Mouse (Mus musculus): ENCODE results near the gene Gm10024.
"Not testable (repeated sequence)": the region's sequence is repeated elsewhere in the genome, so short reads cannot be mapped to it uniquely, and the experiment has no call there.

The Gm10024 gene

DNA sequence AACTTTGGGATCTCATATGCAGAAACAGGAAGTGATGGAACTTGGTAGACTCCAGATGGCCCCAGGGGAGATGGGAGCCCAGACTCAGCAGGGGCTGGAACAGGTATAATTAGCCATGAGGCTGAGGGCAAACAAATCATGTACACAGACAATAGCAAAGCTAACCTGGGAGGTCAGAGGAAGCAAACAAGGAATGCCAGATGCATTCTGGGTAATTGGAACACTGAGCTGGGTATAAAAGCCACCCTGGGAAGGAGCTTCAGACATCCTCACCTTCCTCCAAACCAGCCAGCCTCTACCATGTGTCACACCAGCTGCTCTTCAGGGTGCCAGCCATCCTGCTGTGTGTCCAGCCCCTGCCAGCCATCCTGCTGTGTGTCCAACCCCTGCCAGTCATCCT lies at the start of gene Gm10024:
Gene Gm10024, plus strand, starts transcription at position 301 of the 400 bp plus-strand sequence.
- not testable (repeated sequence) for DNase-seq (ENCODE audit: low read depth)

- no peak for DNase-seq (ENCODE audit: low read depth)
These were observed 47.1 kb upstream of the Gm10024 start for GRCm38 (mm10) chr10:77663949-77664665.

DNA sequence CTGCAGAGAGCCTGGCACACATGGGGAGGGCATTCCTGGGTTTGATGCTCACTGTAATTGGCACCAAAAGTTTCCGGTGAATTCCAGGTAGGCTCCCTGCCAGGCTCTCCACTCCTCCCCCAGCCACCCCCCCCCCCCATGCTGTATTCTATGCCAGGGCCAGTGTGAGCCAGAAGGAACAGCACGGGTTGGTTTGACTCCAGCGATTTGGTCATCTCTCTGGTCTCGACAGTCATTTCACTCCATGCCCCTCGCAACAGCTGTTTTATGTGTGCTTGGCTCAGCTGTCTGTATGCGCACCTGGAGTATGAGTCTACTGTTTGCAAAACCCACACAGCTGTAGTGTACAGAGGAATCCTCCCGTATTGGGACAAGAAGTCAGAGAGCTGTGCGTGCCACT lies 44.9 kb upstream of the Gm10024 start:
- no peak for DNase-seq (ENCODE audit: low read depth)

DNA sequence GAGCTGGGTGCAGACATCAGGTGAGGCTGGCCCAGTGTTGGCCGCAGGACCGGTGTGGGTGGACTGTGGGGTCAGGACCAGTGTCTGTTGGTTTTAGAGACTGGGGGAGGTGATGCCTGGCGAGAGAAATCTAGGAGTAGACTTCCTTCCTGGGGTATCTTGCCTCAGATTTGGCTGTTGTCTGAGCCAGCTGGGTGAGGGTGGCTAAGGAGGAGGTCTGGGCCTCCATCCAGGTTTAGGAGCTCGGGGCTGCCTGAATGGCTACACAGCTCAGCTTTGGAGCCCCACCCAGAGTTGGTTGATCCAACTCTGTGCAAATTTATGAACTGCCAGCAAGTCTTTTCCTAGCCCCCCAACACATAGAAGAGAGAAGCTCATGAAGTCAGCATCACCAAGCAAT lies 43.9 kb upstream of the Gm10024 start:
- no peak for DNase-seq (ENCODE audit: low read depth)

DNA sequence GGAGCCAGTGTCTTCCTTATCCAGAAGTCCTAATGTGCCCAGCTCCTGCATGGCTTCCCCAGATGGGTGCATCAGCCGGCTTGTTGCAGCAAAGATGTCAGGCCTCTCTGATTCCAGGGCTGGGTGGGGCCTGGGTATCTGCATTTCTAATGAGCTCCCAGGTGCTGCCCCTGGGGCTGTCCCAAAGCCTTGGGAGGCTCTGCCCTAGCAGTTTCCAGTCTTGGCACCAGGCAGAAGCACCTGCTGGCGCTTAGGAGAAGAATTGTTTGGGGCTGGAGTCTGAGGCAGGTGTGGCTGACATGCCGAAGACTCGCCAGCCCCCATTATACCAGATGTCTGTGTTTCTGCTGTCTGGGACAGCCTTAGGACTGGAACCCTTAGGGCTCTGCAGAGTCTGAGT lies 40.5 kb upstream of the Gm10024 start:
- no peak for DNase-seq (ENCODE audit: low read depth)

GRCm38 (mm10) chr10:77671519-77671918 lies 39.7 kb upstream of the Gm10024 start:
- DNase-seq (ENCODE audit: low read depth): no peak

DNA sequence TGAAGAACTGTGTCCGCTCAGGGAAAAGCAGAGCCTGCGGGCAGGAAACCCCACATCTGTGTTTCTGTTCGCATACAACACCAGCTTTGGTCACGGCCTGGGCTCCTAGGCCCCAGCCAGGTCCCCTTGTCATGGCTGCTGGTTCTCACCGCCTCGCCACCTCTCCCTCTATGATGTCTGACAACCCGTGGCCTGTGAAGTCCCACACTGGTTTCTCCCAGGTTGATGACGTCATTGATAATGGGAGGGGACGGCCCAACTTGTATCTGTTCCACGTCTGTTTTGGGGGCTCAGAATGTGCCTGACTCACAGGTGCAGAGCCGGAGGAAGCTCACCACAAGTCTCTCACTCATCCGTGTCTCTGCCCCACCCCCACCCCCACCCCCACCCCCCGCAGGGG lies 37.5 kb upstream of the Gm10024 start:
- no peak for DNase-seq (ENCODE audit: low read depth)

DNA sequence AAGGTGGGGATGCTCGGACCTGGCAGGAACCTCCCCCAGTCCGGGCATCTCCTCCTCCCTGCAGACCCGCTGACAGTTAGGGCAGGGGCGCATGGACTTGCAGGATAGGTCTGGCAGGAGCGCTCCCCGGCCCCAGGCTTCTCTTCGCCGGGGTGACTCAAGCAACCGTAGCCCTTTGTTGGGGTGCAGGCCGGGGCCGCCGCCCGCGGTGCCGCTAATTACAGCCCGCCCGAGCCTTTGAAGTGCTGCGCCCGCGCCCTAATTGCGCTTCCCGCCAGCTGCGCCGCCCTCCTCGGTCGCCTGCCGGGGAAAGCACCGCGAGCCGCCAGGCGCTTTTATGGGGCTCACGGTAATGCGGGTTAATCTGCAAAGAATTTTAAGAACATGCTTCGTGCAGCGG lies 33.7 kb upstream of the Gm10024 start:
- no peak for DNase-seq (ENCODE audit: low read depth)

DNA sequence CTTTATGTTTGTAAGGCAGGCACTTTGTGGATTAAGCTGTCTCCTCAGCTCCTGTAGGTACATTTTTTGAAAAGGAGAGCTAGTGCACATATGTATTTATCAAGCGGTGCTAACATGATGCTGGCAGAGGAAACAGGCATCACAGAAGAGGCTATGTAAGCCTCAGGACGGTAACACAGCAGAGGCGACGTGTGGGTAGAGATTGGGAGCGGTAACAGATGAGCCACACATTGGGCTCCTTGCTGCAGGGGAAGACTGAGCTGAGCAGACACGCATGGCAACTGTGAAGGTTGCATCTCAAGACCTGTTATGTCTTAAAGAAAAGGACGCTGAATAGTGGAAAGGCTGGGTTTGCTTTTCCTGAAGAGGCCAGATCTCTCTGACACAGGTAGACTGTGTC lies 28.3 kb upstream of the Gm10024 start:
- no peak for DNase-seq (ENCODE audit: low read depth)

DNA sequence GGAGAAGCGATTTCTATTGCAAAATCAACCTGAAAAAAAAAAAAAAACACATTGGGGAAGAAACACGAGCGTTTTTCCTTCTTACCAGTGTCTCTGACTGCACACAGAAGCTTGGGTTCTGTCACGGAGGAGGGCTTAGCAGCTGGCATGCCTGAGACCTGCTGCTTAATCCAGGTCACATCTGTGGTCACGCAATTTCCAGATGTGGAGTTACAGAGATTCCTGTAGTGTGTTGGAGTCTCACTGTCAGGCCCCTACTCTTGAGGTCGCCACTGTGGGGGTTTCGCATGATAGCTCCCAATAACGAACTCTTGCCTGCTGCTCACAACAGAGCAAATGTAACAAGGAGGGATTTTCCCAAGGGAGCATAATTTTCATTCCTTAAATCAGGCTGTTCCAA lies 27.1 kb upstream of the Gm10024 start:
- no peak for DNase-seq (ENCODE audit: low read depth)

DNA sequence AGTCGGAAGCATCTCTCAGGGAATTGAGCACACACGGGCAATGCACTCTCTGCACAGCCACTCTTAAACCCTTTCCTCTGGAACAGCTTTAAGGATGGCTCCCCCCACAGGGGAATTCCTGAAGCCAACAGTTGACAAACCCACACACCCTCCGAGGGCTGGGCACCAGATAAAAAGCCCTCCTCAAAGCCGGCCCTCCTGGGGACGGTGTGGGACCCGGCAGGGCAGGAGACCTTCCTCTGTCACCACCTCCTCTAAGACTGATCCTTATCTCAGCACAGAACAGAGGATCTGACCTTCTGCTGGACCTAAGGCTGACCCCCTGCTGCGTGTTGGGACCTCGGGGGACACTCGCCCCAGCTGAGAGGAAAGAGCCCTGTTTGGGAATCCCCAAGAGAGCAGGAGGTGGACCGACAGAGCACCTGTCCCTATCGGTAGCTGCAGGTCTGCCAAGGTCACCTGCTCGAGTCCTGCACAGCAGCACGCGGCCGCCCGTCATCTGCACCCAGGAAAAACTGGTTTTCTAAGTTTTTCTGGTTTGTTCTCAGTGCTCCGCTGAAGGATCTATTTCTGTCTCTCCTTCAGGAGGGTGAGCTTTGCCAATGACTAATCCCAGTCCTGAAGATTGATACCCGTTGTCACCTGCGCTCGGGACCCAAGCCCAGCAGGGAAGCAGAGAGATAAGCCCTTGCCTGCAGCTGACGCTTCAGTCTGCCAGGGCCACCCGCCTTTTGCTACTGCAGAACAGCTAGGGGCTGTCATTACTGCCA lies 25.2 kb upstream of the Gm10024 start, which contains the start of gene Tspear:
Gene Tspear, plus strand, starts transcription at position 675 of the 770 bp plus-strand sequence.
- DNase-seq (ENCODE audit: low read depth): no peak

DNA sequence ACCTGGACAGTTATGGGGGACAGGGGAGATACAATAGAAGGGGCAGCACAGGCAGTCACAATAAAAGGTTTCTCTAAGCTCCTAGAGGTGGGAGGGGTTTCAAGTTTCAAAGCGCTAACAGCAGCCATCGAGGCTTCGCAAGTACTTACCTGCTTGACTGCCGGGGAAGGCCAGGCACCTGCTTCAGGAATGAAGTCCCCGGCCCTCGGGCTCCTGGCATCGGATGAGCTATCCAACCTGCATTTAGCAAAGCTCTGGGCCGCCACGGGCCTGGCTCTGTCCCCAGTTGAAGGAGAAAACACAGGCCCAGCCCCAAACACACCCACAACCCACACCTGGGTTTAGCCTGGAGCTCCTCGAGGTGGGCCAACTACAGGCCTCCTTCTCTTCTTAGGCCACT lies 24.2 kb upstream of the Gm10024 start:
- no peak for DNase-seq (ENCODE audit: low read depth)

DNA sequence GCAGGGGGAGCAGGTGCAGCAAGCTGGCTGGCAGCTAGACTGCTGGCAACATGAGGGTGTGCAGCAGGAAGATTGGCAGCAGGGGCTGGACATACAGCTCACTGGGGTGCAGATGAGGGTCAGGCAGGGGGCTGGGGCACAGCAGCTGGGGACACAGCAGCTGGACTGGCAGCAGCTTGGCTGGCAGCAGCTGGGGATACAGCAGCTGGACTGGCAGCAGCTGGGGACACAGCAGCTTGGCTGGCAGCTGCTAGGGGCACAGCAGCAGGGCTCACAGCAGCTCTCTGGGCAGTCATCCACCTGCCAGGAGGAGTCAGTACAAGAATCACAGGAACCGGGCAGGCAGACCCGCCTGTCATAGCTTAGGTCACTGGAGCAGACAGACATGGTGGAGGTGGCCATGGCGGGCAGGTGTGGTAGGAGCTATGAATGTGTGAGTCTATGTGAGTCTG lies 20.9 kb upstream of the Gm10024 start, which contains the start of gene Gm19402:
Gene Gm19402, minus strand, starts transcription at position 402 of the 452 bp plus-strand sequence.
- not testable (repeated sequence) for DNase-seq (ENCODE audit: low read depth)

DNA sequence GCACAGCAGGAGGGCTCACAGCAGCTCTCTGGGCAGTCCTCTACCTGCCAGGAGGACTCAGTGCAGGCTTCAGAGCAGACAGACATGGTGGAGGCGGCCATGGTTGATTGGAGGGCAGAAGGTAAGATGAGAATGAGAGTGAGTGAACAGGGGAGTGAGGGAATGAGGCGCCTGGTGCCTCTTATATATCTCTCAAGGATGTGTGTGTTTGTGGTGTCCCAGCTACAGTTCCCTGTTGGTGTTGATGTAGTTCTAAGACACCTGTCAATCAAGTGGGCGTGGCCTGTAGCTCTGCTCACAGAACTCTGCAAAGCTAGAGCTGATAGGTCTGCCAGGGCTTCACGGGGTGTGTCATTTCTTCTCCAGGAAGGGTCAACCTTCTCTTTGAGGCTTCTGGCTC lies 14.1 kb upstream of the Gm10024 start, which contains the start of gene Gm9508:
Gene Gm9508, minus strand, starts transcription at position 101 of the 400 bp plus-strand sequence.
- DNase-seq (ENCODE audit: low read depth): no peak

GRCm38 (mm10) chr10:77706326-77706725 lies 4.9 kb upstream of the Gm10024 start, which contains the start of gene Gm10272:
Gene Gm10272 (plus strand): TSS chr10:77706626.
- DNase-seq (ENCODE audit: low read depth): no peak

GRCm38 (mm10) chr10:77709831-77710230 lies 1.4 kb upstream of the Gm10024 start:
- no peak for DNase-seq (ENCODE audit: low read depth)

GRCm38 (mm10) chr10:77713734-77714133 lies 2.5 kb downstream of the Gm10024 start:
- no peak for DNase-seq (ENCODE audit: low read depth)

DNA sequence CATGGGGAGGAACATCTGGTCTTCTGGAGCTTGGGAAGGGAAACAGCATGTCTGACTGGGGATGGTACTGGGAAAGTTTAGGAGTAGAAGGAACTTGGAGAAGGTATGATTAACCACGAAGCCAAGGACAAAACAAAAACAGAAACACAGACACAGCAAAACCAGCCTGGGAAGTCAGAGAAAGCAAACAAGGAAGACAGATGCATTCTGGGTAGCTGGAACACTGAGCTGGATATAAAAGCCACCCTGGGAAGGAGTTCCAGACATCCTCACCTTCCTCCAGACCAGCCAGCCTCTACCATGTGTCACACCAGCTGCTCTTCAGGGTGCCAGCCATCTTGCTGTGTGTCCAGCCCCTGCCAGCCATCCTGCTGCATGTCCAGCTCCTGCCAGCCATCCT lies 4.2 kb downstream of the Gm10024 start, which contains the start of gene Gm10142:
Gene Gm10142, plus strand, starts transcription at position 301 of the 400 bp plus-strand sequence.
- DNase-seq (ENCODE audit: low read depth): no peak

DNA sequence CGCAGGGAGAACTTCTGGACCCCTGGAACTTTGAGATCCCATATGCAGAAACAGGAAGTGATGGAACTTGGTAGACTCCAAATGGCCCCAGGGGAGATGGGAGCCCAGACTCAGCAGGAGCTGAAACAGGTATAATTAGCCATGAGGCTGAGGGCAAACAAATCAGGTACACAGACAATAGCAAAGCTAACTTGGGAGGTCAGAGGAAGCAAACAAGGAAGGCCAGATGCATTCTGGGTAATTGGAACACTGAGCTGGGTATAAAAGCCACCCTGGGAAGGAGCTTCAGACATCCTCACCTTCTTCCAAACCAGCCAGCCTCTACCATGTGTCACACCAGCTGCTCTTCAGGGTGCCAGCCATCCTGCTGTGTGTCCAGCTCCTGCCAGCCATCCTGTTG lies 9.0 kb downstream of the Gm10024 start, which contains the start of gene Krtap12-1:
Gene Krtap12-1, plus strand, starts transcription at position 301 of the 400 bp plus-strand sequence.
- DNase-seq (ENCODE audit: low read depth): not testable (repeated sequence)

- no peak for DNase-seq (ENCODE audit: low read depth)
These were observed 13.6 kb downstream of the Gm10024 start for GRCm38 (mm10) chr10:77724855-77725254.

DNA sequence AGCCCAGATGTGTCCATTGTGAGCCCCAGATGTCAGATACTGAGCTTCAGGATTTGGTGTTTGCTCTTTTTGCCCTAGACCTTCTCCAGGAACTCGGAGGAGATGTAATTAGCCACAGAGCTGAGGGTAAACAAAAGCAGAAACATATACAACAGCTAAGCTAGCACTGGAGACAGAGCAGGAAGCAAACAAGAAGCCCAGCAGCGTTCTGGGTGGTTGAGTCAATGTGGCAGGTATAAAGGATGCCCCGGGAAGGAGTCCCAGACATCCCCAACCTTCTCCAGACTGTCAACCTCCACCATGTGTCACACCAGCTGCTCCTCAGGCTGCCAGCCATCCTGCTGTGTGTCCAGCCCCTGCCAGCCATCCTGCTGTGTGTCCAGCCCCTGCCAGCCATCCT lies 14.9 kb downstream of the Gm10024 start, which contains the start of gene Gm10100:
Gene Gm10100, plus strand, starts transcription at position 301 of the 400 bp plus-strand sequence.
- DNase-seq (ENCODE audit: low read depth): no peak

GRCm38 (mm10) chr10:77728280-77728679 lies 17.0 kb downstream of the Gm10024 start:
- no peak for DNase-seq (ENCODE audit: low read depth)

- DNase-seq (ENCODE audit: low read depth): peak; percentile 4
These were observed 18.0 kb downstream of the Gm10024 start for GRCm38 (mm10) chr10:77729241-77729640.
